Mouse (Mus musculus) gonadal fat pad, adult 2 months (tissue): ENCODE data around the gene Uvrag. TPM values are rescaled to one million over a fixed set of nuclear protein-coding genes. Genes with fewer than 3 reads are reported as not detected.

Experiments
- DNase-seq: peaks from one replicate; pipeline ENCODE4 v3.0.0-alpha.2; 2012; ENCODE audit warnings: low read depth
- polyA plus RNA-seq: library from polyadenylated mRNA; depleted of rRNA; stranded (reverse); fragments of >200 nt; gene quantifications from 2 replicates; pipeline ENCODE4 v1.2.3, GENCODE M21; 2012; rRNA removed

Uvrag gene
- polyA plus RNA-seq, 1 experiment = 13.4 TPM

DNA sequence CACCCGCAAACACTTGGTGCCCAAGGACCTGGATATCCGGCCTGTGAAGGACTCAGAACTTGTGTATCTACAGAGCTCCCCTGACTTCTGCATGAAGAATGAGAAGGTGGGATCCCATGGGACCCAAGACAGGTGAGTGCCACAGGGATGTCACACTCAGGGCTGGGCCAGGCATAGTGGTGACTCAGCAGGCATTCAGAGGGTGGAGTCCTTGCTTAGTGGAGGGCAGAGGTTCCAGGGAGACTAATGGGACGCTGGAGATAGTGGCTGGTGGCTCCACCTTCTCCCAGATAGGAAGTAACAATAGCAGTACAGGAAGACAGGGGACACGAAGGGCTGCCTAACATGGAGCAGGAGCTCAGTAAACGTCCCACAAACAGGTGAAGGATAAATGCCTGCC lies 290.6 kb downstream of the Uvrag start:
- DNase-seq = no peak

DNA sequence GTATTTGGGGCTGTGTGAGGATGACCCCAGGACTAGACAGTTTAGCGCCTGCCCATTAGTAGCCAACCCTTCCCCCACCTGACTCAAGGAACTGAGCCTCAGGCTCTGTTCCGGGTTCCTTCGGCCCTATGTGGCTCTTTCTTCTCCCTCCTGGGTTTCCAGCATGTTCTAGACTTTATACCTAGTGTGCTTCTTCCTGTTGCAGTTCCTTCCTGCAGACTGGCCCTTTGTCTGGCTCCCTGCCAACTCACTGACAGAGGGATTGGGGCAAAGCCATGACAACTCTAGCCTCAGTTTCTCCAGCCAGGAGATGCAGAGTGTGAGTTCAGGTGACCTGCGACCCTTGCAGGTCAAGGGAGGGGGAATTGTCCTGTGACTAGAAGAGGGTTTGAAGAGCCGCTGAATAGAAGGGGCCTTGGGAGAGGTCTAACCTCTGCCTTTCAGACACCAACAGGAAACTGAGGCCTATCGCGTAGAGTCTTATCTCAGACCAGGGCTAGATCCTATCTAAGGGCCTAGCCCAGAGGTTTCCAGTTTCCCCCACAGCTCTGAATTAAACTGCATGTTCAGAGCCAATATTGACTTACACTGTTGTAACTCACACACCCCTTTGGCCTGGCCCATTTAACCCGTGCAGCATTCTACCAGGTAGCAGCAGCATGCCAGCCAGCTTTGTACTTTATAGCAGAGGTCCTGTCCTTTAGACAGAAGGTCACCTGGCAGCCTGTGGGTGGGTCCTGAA lies 291.9 kb downstream of the Uvrag start:
- no peak for DNase-seq

DNA sequence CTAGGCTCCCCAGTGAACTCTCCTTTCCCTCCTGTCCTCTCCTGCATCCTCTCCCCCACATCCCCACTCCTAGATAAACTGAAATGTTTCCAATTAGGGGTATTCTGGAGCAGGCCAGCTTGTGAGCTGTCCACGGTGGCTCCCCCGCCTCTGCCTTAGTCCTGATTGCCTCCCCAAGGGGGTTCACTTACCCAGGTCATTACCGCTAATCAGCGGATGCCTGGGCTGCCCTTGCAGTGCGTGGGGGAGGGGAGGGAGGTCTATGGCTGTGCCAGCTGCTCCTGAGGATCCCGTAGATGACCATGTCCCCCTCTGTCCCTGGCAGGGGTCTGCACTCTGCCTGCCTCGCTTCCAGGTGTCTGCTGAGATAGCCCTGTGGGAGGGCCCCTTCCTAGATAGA lies 297.3 kb downstream of the Uvrag start:
- no peak for DNase-seq

DNA sequence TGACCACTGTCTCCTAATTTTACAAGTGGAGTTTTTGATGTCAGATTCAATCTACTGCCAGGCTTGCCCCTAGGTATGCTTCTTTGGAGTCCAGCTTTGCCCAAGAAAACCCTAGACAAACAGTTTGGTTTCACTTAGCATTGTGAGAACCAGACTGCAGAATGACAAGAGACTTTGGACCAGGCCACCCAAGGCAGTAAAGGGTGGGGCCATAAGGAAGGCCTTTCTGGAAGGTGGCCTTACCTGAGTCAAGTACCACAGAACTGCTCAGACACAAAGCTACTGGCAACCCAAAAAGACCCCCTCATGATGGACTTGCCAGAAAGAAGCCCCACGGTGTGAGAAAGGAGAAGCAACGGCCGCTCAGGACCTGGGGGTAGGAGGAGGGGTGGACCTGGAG lies 297.9 kb downstream of the Uvrag start:
- no peak for DNase-seq

DNA sequence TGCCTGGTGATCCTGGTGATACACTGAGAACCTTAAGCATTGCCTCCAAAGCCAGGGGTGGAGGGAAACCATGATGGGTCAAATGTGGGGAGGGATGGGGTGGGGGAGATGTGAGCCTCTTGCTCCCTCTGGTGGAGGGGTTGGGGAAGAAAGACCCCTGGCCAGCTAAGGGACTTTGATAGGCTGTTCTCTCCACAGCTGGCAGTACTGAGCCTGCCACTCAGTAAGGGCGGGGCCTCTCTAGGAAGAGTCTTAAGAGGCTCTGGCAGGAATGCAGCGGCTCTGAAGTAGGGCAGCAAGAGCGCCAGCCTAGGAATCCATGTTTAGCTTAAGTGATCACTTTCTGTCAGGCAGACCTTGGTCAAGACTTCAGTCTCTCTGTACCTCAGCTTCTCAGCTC lies 299.1 kb downstream of the Uvrag start:
- no peak for DNase-seq

DNA sequence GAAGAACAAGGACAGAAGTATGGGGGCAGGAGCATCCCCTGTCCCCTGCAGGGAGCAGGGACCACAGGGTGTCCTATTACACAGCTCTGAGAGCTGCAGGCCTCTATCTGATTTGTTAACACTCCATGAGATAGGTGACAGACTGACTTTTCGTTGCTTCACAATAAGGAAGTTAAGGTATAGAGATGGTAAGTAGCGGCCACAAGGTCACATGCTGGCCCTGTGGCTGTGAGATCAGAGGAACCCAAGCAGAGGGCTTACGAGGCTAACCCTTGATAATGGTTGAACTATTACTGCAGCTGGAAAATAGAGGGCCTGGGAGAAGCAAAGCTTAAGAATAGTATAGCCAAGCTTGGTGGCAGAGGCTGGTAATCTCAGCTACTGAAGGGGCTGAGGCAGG lies 300.2 kb downstream of the Uvrag start:
- no peak for DNase-seq

DNA sequence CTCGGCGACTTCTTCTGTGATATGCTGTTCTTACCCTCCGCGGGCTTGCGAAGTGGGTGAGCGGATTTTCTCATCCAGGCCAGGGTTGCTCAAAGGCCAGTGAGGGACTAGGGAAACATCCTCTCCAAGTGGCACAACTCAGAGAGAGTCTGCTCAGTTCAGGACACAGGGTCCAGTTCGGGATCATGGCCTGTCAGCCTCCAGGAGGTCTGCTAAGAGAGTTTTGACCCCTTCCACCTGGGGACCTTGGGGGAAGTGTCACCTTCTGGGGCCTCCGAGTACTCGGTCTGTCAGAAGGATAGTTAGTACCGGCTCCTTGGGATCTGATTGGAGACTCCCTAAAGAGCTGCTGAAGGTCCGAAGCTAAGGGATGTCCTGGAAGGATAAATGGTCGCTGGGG lies 301.6 kb downstream of the Uvrag start:
- DNase-seq = no peak

DNA sequence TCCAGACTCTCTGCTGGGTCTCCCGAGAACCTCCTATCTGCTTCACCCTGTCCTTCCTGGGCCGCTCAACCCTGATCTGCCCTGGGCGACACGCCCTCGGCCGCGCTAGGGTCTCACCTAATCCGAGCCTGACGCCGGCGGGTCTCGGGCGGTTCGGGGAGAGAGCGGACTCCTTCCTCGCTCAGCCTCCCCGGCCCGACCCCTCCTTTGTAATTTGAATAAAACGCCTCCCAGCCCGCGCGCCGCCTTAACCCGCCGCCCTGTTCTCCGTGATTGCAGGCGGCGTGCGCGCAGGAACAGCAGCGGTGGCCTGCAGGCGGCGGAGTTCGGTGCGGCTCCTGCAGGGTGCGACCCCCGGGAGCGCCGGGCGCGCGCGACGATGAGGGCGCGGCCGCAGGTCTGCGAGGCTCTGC lies 302.2 kb downstream of the Uvrag start:
- DNase-seq = no peak

DNA sequence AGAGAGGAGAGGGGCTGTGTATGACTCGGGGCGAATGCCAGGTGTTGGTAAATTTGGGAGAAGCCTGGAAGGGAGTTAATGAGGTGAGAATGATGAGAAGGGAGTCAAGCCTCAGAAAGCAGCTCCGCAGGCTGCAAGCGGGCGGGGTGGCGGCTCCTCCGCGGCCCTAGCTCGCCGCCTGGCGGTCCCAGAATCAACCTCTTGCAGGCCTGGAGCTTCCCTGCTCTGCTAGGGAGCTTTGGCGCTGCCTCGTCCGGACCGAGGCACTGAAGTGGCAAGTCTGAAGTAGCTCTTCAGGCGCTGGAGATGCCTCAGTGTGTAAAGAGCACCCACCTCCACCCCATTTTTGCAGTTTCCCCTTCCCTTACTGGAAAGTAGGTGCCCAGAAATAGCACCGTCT lies 303.0 kb downstream of the Uvrag start:
- DNase-seq = no peak

DNA sequence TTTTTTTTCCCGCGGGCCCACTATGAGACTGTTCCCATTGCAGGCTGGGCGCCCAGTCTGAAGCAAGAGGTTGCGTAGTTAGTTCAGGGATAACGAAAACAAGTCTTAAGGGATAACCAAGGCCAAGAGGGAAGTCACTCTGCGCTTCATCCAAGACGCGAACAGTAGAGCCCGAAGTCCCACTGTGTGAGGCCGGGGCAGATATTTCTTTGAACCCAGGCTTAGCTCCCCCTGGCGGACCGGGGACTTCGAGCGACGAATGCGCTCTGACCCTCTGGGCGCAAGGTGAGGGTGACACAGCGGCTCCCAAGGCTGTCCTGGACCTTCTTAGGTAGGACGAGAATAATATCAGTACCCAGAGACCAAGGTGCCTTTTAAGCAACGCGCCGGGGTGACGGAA lies 304.3 kb downstream of the Uvrag start:
- no peak for DNase-seq

DNA sequence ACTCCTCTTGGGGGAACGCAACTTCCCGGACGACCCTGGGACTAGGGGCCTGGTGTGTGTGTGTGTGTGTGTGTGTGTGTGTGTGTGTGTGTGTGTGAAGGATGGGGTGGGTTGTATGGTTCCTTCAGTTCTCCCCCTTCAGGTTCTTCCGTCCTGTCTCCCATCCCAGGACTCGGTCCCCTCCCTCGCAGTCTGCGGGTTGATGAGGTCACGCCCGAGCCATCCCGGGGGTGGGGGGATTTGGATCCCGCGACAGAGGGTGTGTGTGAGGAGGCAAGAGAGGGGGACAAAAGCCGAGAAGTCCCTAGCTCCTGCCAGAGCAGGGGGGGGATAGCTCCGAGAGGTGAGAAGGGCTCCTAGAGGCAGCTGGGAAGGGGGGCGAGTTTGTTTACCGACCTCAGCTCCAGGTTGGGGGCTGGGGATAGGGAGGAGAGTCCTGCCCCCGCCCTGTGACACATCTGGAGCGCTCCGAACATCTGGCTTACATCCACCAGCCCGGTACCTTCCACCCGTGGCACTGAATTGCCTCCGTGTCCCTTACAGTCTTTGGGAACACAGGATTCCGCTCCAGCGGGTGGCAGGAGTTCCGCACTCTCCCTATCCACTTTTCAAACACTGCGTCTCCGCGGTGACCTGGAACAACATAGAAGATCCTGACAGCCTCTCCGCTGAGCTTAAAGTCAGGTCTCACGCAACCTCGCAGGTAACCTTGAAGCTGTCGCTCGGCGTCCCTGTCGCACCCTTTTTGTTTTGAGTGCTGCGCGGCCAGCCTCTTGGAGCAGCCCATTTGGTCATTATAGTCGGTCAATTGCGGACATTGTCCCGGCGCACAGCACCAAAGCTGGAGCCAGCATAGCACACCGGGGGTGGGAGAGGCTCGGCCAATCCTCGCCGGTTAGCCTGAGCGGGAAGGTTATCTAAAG lies 305.2 kb downstream of the Uvrag start:
- DNase-seq = no peak

Other genes starting within 250 kb of the Uvrag start
- 1,003 and 2,827 TPM in 2 replicates for gene Dgat2, start 41.6 kb upstream of the Uvrag start, polyA plus RNA-seq
- 6.9 and 36.5 TPM in 2 replicates for gene Mogat2, start 97.5 kb upstream of the Uvrag start, polyA plus RNA-seq
- 4.5 and 7.1 TPM in 2 replicates for gene Map6, start 126.3 kb upstream of the Uvrag start, polyA plus RNA-seq
- gene Serpinh1, start 212.1 kb upstream of the Uvrag start, polyA plus RNA-seq = 283 and 502 TPM in 2 replicates
- gene Gdpd5, start 240.3 kb upstream of the Uvrag start, polyA plus RNA-seq = 16.6 and 24.0 TPM in 2 replicates